9 mouse cellular contexts compared by ENCODE assay signal in genomic region chr2:157068701-157069354, GRCm38 (mm10). TPM values are rescaled to one million over a fixed set of nuclear protein-coding genes. Genes with fewer than 3 reads are reported as not detected.
A peak's percentile ranks its signal among the peaks of the same experiment; 100 is the strongest.
DNase-seq lines count a peak whose midpoint lies in the region; ATAC-seq and TF ChIP-seq lines count a peak whose summit lies in the region.
"Had no signal": no experiment of that assay in that cellular context is flagged by ENCODE, and none has a peak within 500 bp of the region (broad histone marks: within the 10 kb centered on the region; RNA-seq: fewer than 3 reads in every experiment).

No protein-coding gene starts in this region.

- DNase-seq in cerebellum, adult 11 months: no peak
- DNase-seq in lung, adult 2 months: no peak
- DNase-seq in hindbrain, postnatal 0 days (ENCODE audit: low spot score): no peak
- no peak for DNase-seq in adrenal gland, adult 8-10 months
- DNase-seq in urinary bladder, postnatal 14 days (ENCODE audit: low spot score): no peak

- H3K36me3 ChIP-seq in lung, embryonic 16.5 days (ENCODE audit: control insufficient read depth, insufficient read depth, low read length): no peaks in the 10 kb centered on the region
- H3K36me3 ChIP-seq in hindbrain, postnatal 0 days (ENCODE audit: insufficient read depth, low read length): no peaks in the 10 kb centered on the region
- H3K36me3 ChIP-seq in stomach, embryonic 14.5 days (ENCODE audit: control insufficient read depth, insufficient read depth, low read length): peaks cover 7% of the 10 kb centered on the region; the same call in 1 of the 2 replicates

- H3K9me3 ChIP-seq in lung, embryonic 16.5 days (ENCODE audit: control insufficient read depth, low read length): no peaks in the 10 kb centered on the region
- H3K9me3 ChIP-seq in hindbrain, postnatal 0 days (ENCODE audit: low read length): no peaks in the 10 kb centered on the region
- no peaks in the 10 kb centered on the region for H3K9me3 ChIP-seq in stomach, embryonic 14.5 days (ENCODE audit: control insufficient read depth, low read depth, low read length)

- H3K27ac ChIP-seq in lung, embryonic 16.5 days (ENCODE audit: low read length): peak overlapping the region; percentile 95
- H3K27ac ChIP-seq in hindbrain, postnatal 0 days: peak overlapping the region; percentile 85
- H3K27ac ChIP-seq in stomach, embryonic 14.5 days (ENCODE audit: low read length): peak overlapping the region; percentile 62

- no peak overlapping the region for H3K4me3 ChIP-seq in lung, embryonic 16.5 days (ENCODE audit: low read length)
- H3K4me3 ChIP-seq in lung, adult 2 months (replicated peaks; ENCODE audit: extremely low read depth, low read depth, low read length): no peak overlapping the region
- H3K4me3 ChIP-seq in hindbrain, postnatal 0 days (ENCODE audit: low read length): no peak overlapping the region
- no peak overlapping the region for H3K4me3 ChIP-seq in stomach, embryonic 14.5 days (ENCODE audit: low read depth, low read length)

- peak; percentile 4; the same call in 1 of the 2 replicates for ATAC-seq in cerebellum, adult (ENCODE audit: insufficient number of reproducible peaks, low FRiP score, low TSS enrichment)
- ATAC-seq in lung, embryonic 16.5 days (ENCODE audit: low read depth): peak; percentile 1; the same call in 1 of the 2 replicates
- peak; percentile 11 for ATAC-seq in hindbrain, postnatal 0 days
- no peak for ATAC-seq in stomach, embryonic 14.5 days (ENCODE audit: insufficient number of reproducible peaks, insufficient read depth, low FRiP score, low read depth)

- TF ChIP-seq CTCF in lung, adult 2 months (IDR thresholded peaks at IDR 0.05; ENCODE audit: insufficient read depth, low read length): no peak
- TF ChIP-seq CTCF in hindbrain, postnatal 0 days (IDR thresholded peaks at IDR 0.05; ENCODE audit: low read depth): no peak

- H3K4me2 ChIP-seq in lung, embryonic 16.5 days (ENCODE audit: low read depth, low read length): peak overlapping the region; percentile 29
- peak overlapping the region; percentile 33 for H3K4me2 ChIP-seq in hindbrain, postnatal 0 days (ENCODE audit: low read depth, low read length)
- H3K4me2 ChIP-seq in stomach, embryonic 14.5 days (replicated peaks; ENCODE audit: low read depth, low read length): 0 out of 2 replicates have a peak overlapping the region, but pooled peaks have one; percentile 16

- TF ChIP-seq POLR2A in lung, adult 2 months (IDR thresholded peaks at IDR 0.05; ENCODE audit: borderline replicate concordance, extremely low read depth, low read depth, low read length): no peak

- peaks cover 90% of the 10 kb centered on the region for H3K4me1 ChIP-seq in lung, embryonic 16.5 days (replicated peaks; ENCODE audit: control insufficient read depth, insufficient read depth, low read length)
- H3K4me1 ChIP-seq in lung, adult 2 months (ENCODE audit: control insufficient read depth, insufficient read depth, low read length): peaks cover 73% of the 10 kb centered on the region
- H3K4me1 ChIP-seq in hindbrain, postnatal 0 days (ENCODE audit: insufficient read depth, low read length): peaks cover 72% of the 10 kb centered on the region
- H3K4me1 ChIP-seq in stomach, embryonic 14.5 days (ENCODE audit: control insufficient read depth, insufficient read depth, low read length): peaks cover 71% of the 10 kb centered on the region

- no peaks in the 10 kb centered on the region for H3K27me3 ChIP-seq in lung, embryonic 16.5 days (ENCODE audit: control insufficient read depth, insufficient read depth, low read depth, low read length)
- no peaks in the 10 kb centered on the region for H3K27me3 ChIP-seq in hindbrain, postnatal 0 days (ENCODE audit: insufficient read depth, low read length)
- no peaks in the 10 kb centered on the region for H3K27me3 ChIP-seq in stomach, embryonic 14.5 days (ENCODE audit: control insufficient read depth, insufficient read depth, low read length)

- 42% methylated on average over 14 of the region's 14 CpGs for WGBS in lung, embryonic 16.5 days
- 41% methylated on average over 14 of the region's 14 CpGs for WGBS in lung, adult 2 months
- 37% methylated on average over 14 of the region's 14 CpGs for WGBS in hindbrain, postnatal 0 days
- WGBS in stomach, embryonic 14.5 days: 51% methylated on average over 14 of the region's 14 CpGs

- peak overlapping the region; percentile 58 for H3K9ac ChIP-seq in lung, embryonic 16.5 days (ENCODE audit: low read length)
- peak overlapping the region; percentile 29 for H3K9ac ChIP-seq in hindbrain, postnatal 0 days (replicated peaks; ENCODE audit: low read length)
- H3K9ac ChIP-seq in stomach, embryonic 14.5 days (replicated peaks; ENCODE audit: low read depth, low read length): no peak overlapping the region; the same call in 1 of the 2 replicates

RNA-seq across cellular contexts. Expression of gene Soga1, which starts 10.2 kb away (rescaled TPM):
- 4.0 and 4.1 TPM in 2 replicates for polyA plus RNA-seq in lung, embryonic 16.5 days (2015; fragmentation: Nextera tagmentation; extraction: Ambion mirVana)
- polyA plus RNA-seq in lung, adult 2 months (2012; rRNA removed): 34.1 and 37.1 TPM in 2 replicates
- total RNA-seq in hindbrain, postnatal 0 days (2014; rRNA removed): 120 and 151 TPM in 2 replicates
- 3.5 and 3.6 TPM in 2 replicates for polyA plus RNA-seq in hindbrain, postnatal 0 days (2015; fragmentation: Nextera tagmentation; extraction: Ambion mirVana)
- polyA plus RNA-seq in stomach, embryonic 14.5 days (2014; fragmentation: Nextera tagmentation; extraction: Ambion mirVana): 7.3 and 8.1 TPM in 2 replicates
- total RNA-seq in adrenal gland, adult 8-10 months (2022): 10 to 100 TPM; 38.6 to 50.0 (median 46.5) TPM

RNA-seq across cellular contexts. Expression of gene Tldc2, which starts 18.0 kb away (rescaled TPM):
- polyA plus RNA-seq in lung, embryonic 16.5 days (2015; fragmentation: Nextera tagmentation; extraction: Ambion mirVana): not detected in 2 replicates
- polyA plus RNA-seq in lung, adult 2 months (2012; rRNA removed): not detected in 2 replicates
- not detected in 2 replicates for total RNA-seq in hindbrain, postnatal 0 days (2014; rRNA removed)
- 0.43 TPM in 1 of 2 replicates, not detected in the other for polyA plus RNA-seq in hindbrain, postnatal 0 days (2015; fragmentation: Nextera tagmentation; extraction: Ambion mirVana)
- polyA plus RNA-seq in stomach, embryonic 14.5 days (2014; fragmentation: Nextera tagmentation; extraction: Ambion mirVana): not detected in 2 replicates
- total RNA-seq in adrenal gland, adult 8-10 months (2022): not detected
- total RNA-seq: neutrophil, adult 5-6 weeks had no signal
